Mouse (Mus musculus) cerebellum, adult 11-12 months (tissue): Measurements from ENCODE around the gene Rbp3.

Source experiments
- DNase-seq: peaks from one replicate; pipeline ENCODE4 v3.0.0; 2022

The Rbp3 gene

GRCm38 (mm10) chr14:33977748-33978147 lies 23.9 kb downstream of the Rbp3 start:
- no peak for DNase-seq

- no peak for DNase-seq
These were observed 24.8 kb downstream of the Rbp3 start, which contains the start of gene Zfp488 for GRCm38 (mm10) chr14:33978604-33979059. Gene Zfp488, minus strand, starts transcription at chr14:33978764.

- no peak for DNase-seq
These were observed 35.4 kb downstream of the Rbp3 start for GRCm38 (mm10) chr14:33989201-33989600.

GRCm38 (mm10) chr14:33991971-33992370 lies 38.2 kb downstream of the Rbp3 start:
- peak; percentile 87 for DNase-seq

GRCm38 (mm10) chr14:33993051-33993450 lies 39.2 kb downstream of the Rbp3 start:
- no peak for DNase-seq

- DNase-seq, result no peak
These were observed 39.9 kb downstream of the Rbp3 start for GRCm38 (mm10) chr14:33993521-33994289.

- DNase-seq, result no peak
These were observed 43.6 kb downstream of the Rbp3 start for GRCm38 (mm10) chr14:33997427-33997826.

- DNase-seq, result no peak
These were observed 46.3 kb downstream of the Rbp3 start for GRCm38 (mm10) chr14:34000076-34000475.

- no peak for DNase-seq
These were observed 47.6 kb downstream of the Rbp3 start for GRCm38 (mm10) chr14:34001445-34001844.

- no peak for DNase-seq
These were observed 48.6 kb downstream of the Rbp3 start for GRCm38 (mm10) chr14:34002358-34002757.
